Mouse (Mus musculus) limb, embryonic 11.5 days (tissue): ENCODE results near the gene Ankmy1. TPM values are rescaled to one million over a fixed set of nuclear protein-coding genes. Genes with fewer than 3 reads are reported as not detected.

Source experiments
- ATAC-seq: fragments of 200-750 bp; cut with Nextera tagmentation; 2 replicates; pipeline ENCODE4 v1.8.0; 2017; ENCODE audit warnings: low read depth; ENCODE audit not compliant: insufficient number of reproducible peaks, low FRiP score, low TSS enrichment
- DNase-seq: peaks from one replicate; pipeline ENCODE4 v3.0.0-alpha.2; 2015; ENCODE audit warnings: low spot score
- H3K27ac ChIP-seq: fragments of 300-500 bp; sonication (generic); replicated peaks from 2 replicates; pipeline ENCODE4 v1.5.1; 2014; ENCODE audit warnings: low read depth, mild to moderate bottlenecking, low read length
- H3K27me3 ChIP-seq: fragments of 300-500 bp; sonication (generic); 2 replicates; pipeline ENCODE4 v1.6.1; 2014; ENCODE audit warnings: mild to moderate bottlenecking, low read length, mixed read lengths; ENCODE audit not compliant: control insufficient read depth, insufficient read depth
- H3K36me3 ChIP-seq: fragments of 300-500 bp; sonication (generic); 2 replicates; pipeline ENCODE4 v1.6.1; 2014; ENCODE audit warnings: mild to moderate bottlenecking, low read length, moderate library complexity, mixed read lengths; ENCODE audit not compliant: control insufficient read depth, insufficient read depth
- H3K4me1 ChIP-seq: fragments of 300-500 bp; sonication (generic); 2 replicates; pipeline ENCODE4 v1.6.1; 2014; ENCODE audit warnings: low read length, mixed read lengths; ENCODE audit not compliant: control insufficient read depth, insufficient read depth
- H3K4me2 ChIP-seq: fragments of 300-500 bp; sonication (generic); 2 replicates; pipeline ENCODE4 v1.6.1; 2014; ENCODE audit warnings: low read depth, mild to moderate bottlenecking, moderate library complexity; ENCODE audit not compliant: severe bottlenecking
- H3K4me3 ChIP-seq: fragments of 300-500 bp; sonication (generic); 2 replicates; pipeline ENCODE4 v1.5.1; 2014; ENCODE audit warnings: low read depth, low read length
- H3K9ac ChIP-seq: fragments of 300-500 bp; sonication (generic); 2 replicates; pipeline ENCODE4 v1.6.1; 2014; ENCODE audit warnings: mild to moderate bottlenecking, low read length
- H3K9me3 ChIP-seq: fragments of 300-500 bp; sonication (generic); 2 replicates; pipeline ENCODE4 v1.6.1; 2016; ENCODE audit warnings: low read length; ENCODE audit not compliant: control insufficient read depth
- WGBS: fragments of 180-500 bp; shearing (Covaris S2); extraction: QIAGEN DNeasy Blood & Tissue Kit; methylation state at CpG from one replicate; pipeline ENCODE4 v1.1.7; 2014; 5-methylcytosine and 5-hydroxymethylcytosine counted together
- polyA plus RNA-seq: library from polyadenylated mRNA; unstranded; fragments of >200 nt; fragmentation: Nextera tagmentation; extraction: Ambion mirVana; gene quantifications from 2 replicates; pipeline ENCODE4 v1.2.1, GENCODE M21; 2014

Ankmy1 gene
- polyA plus RNA-seq, 1 experiment from 2014 or later: 0.47 TPM

GRCm38 (mm10) chr1:92875360-92876111 is 27.2 kb downstream of the Ankmy1 start:
- Histone ChIP-seq H3K4me2 (no peak overlapping the region), H3K4me3 (no peak overlapping the region), H3K27ac (no peak overlapping the region), H3K4me1 (no peaks in the 10 kb centered on the region), H3K9me3 (no peaks in the 10 kb centered on the region), H3K36me3 (no peaks in the 10 kb centered on the region), H3K9ac (no peak overlapping the region), H3K27me3 (no peaks in the 10 kb centered on the region)
- 77% methylated on average over 8 of the region's 8 CpGs for whole genome bisulfite sequencing
- DNase-seq: no peak
- no peak for ATAC-seq

- no peak overlapping the region for H3K4me2 ChIP-seq
- H3K9me3 ChIP-seq: no peaks in the 10 kb centered on the region
- no peak overlapping the region for H3K9ac ChIP-seq
- no peak overlapping the region for H3K4me3 ChIP-seq
- no peaks in the 10 kb centered on the region for H3K36me3 ChIP-seq
- H3K27me3 ChIP-seq: no peaks in the 10 kb centered on the region
- 81% methylated on average over 3 of the region's 3 CpGs for WGBS
- DNase-seq (no peak), ATAC-seq (no peak)
- no peaks in the 10 kb centered on the region for H3K4me1 ChIP-seq
- H3K27ac ChIP-seq: no peak overlapping the region
These were observed 28.7 kb downstream of the Ankmy1 start for GRCm38 (mm10) chr1:92874011-92874410.

GRCm38 (mm10) chr1:92872666-92873065 is 30.0 kb downstream of the Ankmy1 start:
- Histone ChIP-seq H3K27me3 (no peaks in the 10 kb centered on the region), H3K4me1 (no peaks in the 10 kb centered on the region), H3K4me3 (no peak overlapping the region), H3K36me3 (no peaks in the 10 kb centered on the region), H3K9me3 (no peaks in the 10 kb centered on the region), H3K4me2 (no peak overlapping the region), H3K27ac (no peak overlapping the region), H3K9ac (no peak overlapping the region)
- WGBS: 81% methylated on average over 7 of the region's 7 CpGs
- DNase-seq (no peak), ATAC-seq (no peak)

- H3K27ac ChIP-seq: no peak overlapping the region
- 0 out of 2 replicates have a peak, but pooled peaks cover 3% of the 10 kb centered on the region for H3K4me1 ChIP-seq
- no peak overlapping the region for H3K4me2 ChIP-seq
- no peak overlapping the region for H3K9ac ChIP-seq
- no peak overlapping the region for H3K4me3 ChIP-seq
- no peaks in the 10 kb centered on the region for H3K36me3 ChIP-seq
- ATAC-seq (no peak), DNase-seq (no peak)
- H3K9me3 ChIP-seq: no peaks in the 10 kb centered on the region
- WGBS: 79% methylated on average over 2 of the region's 2 CpGs
- H3K27me3 ChIP-seq: no peaks in the 10 kb centered on the region
These were observed 32.7 kb downstream of the Ankmy1 start for GRCm38 (mm10) chr1:92869985-92870384.

- H3K4me2 ChIP-seq: no peak overlapping the region
- DNase-seq (no peak), ATAC-seq (no peak)
- no peak overlapping the region for H3K4me3 ChIP-seq
- H3K36me3 ChIP-seq: no peaks in the 10 kb centered on the region
- no peaks in the 10 kb centered on the region for H3K9me3 ChIP-seq
- H3K4me1 ChIP-seq: 0 out of 2 replicates have a peak, but pooled peaks cover 3% of the 10 kb centered on the region
- WGBS: 75% methylated on average over 2 of the region's 2 CpGs
- no peak overlapping the region for H3K9ac ChIP-seq
- H3K27ac ChIP-seq: no peak overlapping the region
- no peaks in the 10 kb centered on the region for H3K27me3 ChIP-seq
These were observed 36.5 kb downstream of the Ankmy1 start for GRCm38 (mm10) chr1:92866170-92866569.

- H3K27ac ChIP-seq: no peak overlapping the region
- 78% methylated on average over 4 of the region's 4 CpGs for WGBS
These were observed 39.4 kb downstream of the Ankmy1 start for GRCm38 (mm10) chr1:92863268-92863667.

GRCm38 (mm10) chr1:92861503-92861902 is 41.2 kb downstream of the Ankmy1 start:
- Histone ChIP-seq H3K9ac (no peak overlapping the region), H3K4me2 (no peak overlapping the region), H3K27ac (no peak overlapping the region), H3K4me1 (0 out of 2 replicates have a peak, but pooled peaks cover 3% of the 10 kb centered on the region), H3K36me3 (peaks cover 8% of the 10 kb centered on the region; the same call in 1 of the 2 replicates), H3K27me3 (no peaks in the 10 kb centered on the region), H3K4me3 (no peak overlapping the region), H3K9me3 (no peaks in the 10 kb centered on the region)
- no peak for DNase-seq
- ATAC-seq: no peak
- WGBS: 79% methylated on average over 6 of the region's 6 CpGs

More at GRCm38 (mm10) chr1:92863268-92863667, 39.4 kb downstream of the Ankmy1 start:
- DNase-seq (no peak), ATAC-seq (no peak)
- Histone ChIP-seq H3K36me3 (peaks cover 6% of the 10 kb centered on the region; the same call in 1 of the 2 replicates), H3K9me3 (no peaks in the 10 kb centered on the region), H3K4me3 (no peak overlapping the region), H3K27me3 (no peaks in the 10 kb centered on the region), H3K4me2 (no peak overlapping the region), H3K4me1 (0 out of 2 replicates have a peak, but pooled peaks cover 3% of the 10 kb centered on the region), H3K9ac (no peak overlapping the region)

GRCm38 (mm10) chr1:92852450-92852849 is 50.3 kb downstream of the Ankmy1 start:
- peaks cover 13% of the 10 kb centered on the region for H3K36me3 ChIP-seq
- no peak for ATAC-seq
- WGBS: 90% methylated on average over 2 of the region's 2 CpGs

More at GRCm38 (mm10) chr1:92852450-92852849, 50.3 kb downstream of the Ankmy1 start:
- Histone ChIP-seq H3K4me3 (no peak overlapping the region), H3K4me1 (peaks cover 21% of the 10 kb centered on the region), H3K4me2 (no peak overlapping the region), H3K9me3 (no peaks in the 10 kb centered on the region), H3K27me3 (no peaks in the 10 kb centered on the region), H3K27ac (no peak overlapping the region), H3K9ac (no peak overlapping the region)
- no peak for DNase-seq
